8 mouse cellular contexts compared by ENCODE assay signal in the genomic region with DNA sequence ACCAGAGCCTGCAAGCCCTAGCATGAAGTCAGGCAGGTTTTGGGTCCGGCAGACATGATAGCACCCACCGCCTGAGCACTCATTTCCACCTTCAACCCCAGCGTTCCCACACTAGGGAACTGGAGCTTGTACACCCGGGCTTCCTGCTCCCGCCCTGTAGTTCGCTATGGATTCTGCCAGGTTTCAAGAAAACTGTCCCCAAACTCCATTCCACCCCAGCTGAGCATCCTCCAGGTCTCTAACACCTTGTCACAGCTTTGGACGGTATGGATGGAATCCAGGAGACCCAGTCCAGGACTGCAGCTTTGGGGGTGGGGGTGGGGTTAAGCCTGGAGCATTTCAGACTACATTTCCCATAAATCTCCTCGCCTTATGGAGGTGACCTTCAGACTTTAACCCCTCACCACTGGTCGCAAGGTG. TPM values are rescaled to one million over a fixed set of nuclear protein-coding genes. Genes with fewer than 3 reads are reported as not detected.
A peak's percentile ranks its signal among the peaks of the same experiment; 100 is the strongest.
DNase-seq lines count a peak whose midpoint lies in the region; ATAC-seq and TF ChIP-seq lines count a peak whose summit lies in the region.

No protein-coding gene starts in this region.

- intact Hi-C loops in left cerebral cortex, postnatal 25 days (cut with DNase I) = loop anchor here (2.0 kb wide), 1 partner anchor 27 kb away; the partner anchor contains the start of gene Ctsl

- TF ChIP-seq CTCF in small intestine, adult 2 months (IDR thresholded peaks at IDR 0.05; ENCODE audit: extremely low read depth, insufficient read length, insufficient replicate concordance, low read depth, low read length) = no peak

- 2% methylated on average over 9 of the region's 9 CpGs for WGBS in hindbrain, embryonic 16.5 days
- WGBS in small intestine, adult 2 months = 3% methylated on average over 9 of the region's 9 CpGs

- peak overlapping the region; percentile 51 for H3K4me3 ChIP-seq in hindbrain, embryonic 16.5 days (ENCODE audit: low read length)
- H3K4me3 ChIP-seq in small intestine, adult 2 months (ENCODE audit: low read depth, low read length) = peak overlapping the region; percentile 74

- H3K27me3 ChIP-seq in hindbrain, embryonic 16.5 days (replicated peaks; ENCODE audit: control insufficient read depth, insufficient read depth, low read length) = no peaks in the 10 kb centered on the region
- H3K27me3 ChIP-seq in small intestine, adult 2 months (ENCODE audit: control insufficient read depth, insufficient read depth, low read length) = no peaks in the 10 kb centered on the region

- TF ChIP-seq POLR2A in small intestine, adult 2 months (IDR thresholded peaks at IDR 0.05; ENCODE audit: low read depth, low read length) = peak; percentile 26; the same call in 1 of the 2 replicates

- ATAC-seq in hindbrain, embryonic 16.5 days = peak; percentile 94
- peak; percentile 72 for ATAC-seq in megakaryocyte progenitor cell, adult 5-6 weeks (replicated peaks; ENCODE audit: poor library complexity)

- no peaks in the 10 kb centered on the region for H3K9me3 ChIP-seq in hindbrain, embryonic 16.5 days (ENCODE audit: control insufficient read depth, low read length)

- peak; percentile 71 for DNase-seq in R1 (ENCODE audit: low read depth, low spot score)
- peak; percentile 72 for DNase-seq in cerebellum, adult 9-10 months
- peak; percentile 15 to 19 for DNase-seq in frontal cortex, postnatal 25 days (ENCODE audit: low spot score in 2 of 2)
- DNase-seq in left cerebral cortex, postnatal 25 days (ENCODE audit: low spot score in 2 of 2) = peak; percentile 37 to 47
- no peak for DNase-seq in spleen, postnatal 4 days (ENCODE audit: low spot score in 2 of 2)

- peak overlapping the region; percentile 66 for H3K9ac ChIP-seq in hindbrain, embryonic 16.5 days (ENCODE audit: low read depth, low read length)

- H3K4me1 ChIP-seq in hindbrain, embryonic 16.5 days (ENCODE audit: control insufficient read depth, insufficient read depth, low read depth, low read length) = no peaks in the 10 kb centered on the region
- H3K4me1 ChIP-seq in small intestine, adult 2 months (ENCODE audit: control insufficient read depth, insufficient read depth, insufficient read length, low read length) = peaks cover 6% of the 10 kb centered on the region; the same call in 1 of the 2 replicates

- peak overlapping the region; percentile 82 for H3K4me2 ChIP-seq in hindbrain, embryonic 16.5 days (ENCODE audit: low read length)

- H3K27ac ChIP-seq in hindbrain, embryonic 16.5 days (ENCODE audit: low read depth, low read length) = 0 out of 2 replicates have a peak overlapping the region, but pooled peaks have one; percentile 18
- H3K27ac ChIP-seq in small intestine, adult 2 months (ENCODE audit: insufficient read depth, low read depth, low read length) = peak overlapping the region; percentile 43; the same call in 1 of the 2 replicates

- H3K36me3 ChIP-seq in hindbrain, embryonic 16.5 days (ENCODE audit: control insufficient read depth, insufficient read depth, low read length) = no peaks in the 10 kb centered on the region
- H3K36me3 ChIP-seq in small intestine, adult 2 months (ENCODE audit: control insufficient read depth, insufficient read depth, low read length) = no peaks in the 10 kb centered on the region

RNA-seq across cellular contexts. Expression of gene Ctsl, which starts 26.6 kb away (rescaled TPM):
- 185 and 197 TPM in 2 replicates for polyA plus RNA-seq in hindbrain, embryonic 16.5 days (2015; fragmentation: Nextera tagmentation; extraction: Ambion mirVana)
- total RNA-seq in left cerebral cortex, postnatal 25 days (2021) = 100 to 1,000 TPM; 139 to 150 TPM
- 30.9 and 31.8 TPM in 2 replicates for total RNA-seq in megakaryocyte progenitor cell, adult 5-6 weeks (2015)
- 35.4 and 40.8 TPM in 2 replicates for total RNA-seq in megakaryocyte progenitor cell, adult 5-6 weeks (2017)
- polyA plus RNA-seq in small intestine, adult 2 months (2012; rRNA removed) = 17.4 and 17.9 TPM in 2 replicates

RNA-seq across cellular contexts. Expression of gene Aaed1, which starts 31.6 kb away (rescaled TPM):
- polyA plus RNA-seq in hindbrain, embryonic 16.5 days (2015; fragmentation: Nextera tagmentation; extraction: Ambion mirVana) = 12.5 and 15.3 TPM in 2 replicates
- total RNA-seq in left cerebral cortex, postnatal 25 days (2021) = 10 to 100 TPM; 16.8 to 19.2 TPM
- total RNA-seq in megakaryocyte progenitor cell, adult 5-6 weeks (2015) = 19.6 and 20.3 TPM in 2 replicates
- 33.1 and 42.4 TPM in 2 replicates for total RNA-seq in megakaryocyte progenitor cell, adult 5-6 weeks (2017)
- 2.5 and 4.4 TPM in 2 replicates for polyA plus RNA-seq in small intestine, adult 2 months (2012; rRNA removed)

Comparison
In these comparisons a context has a peak if more than half of its experiments do, and no peak if none do; other contexts are left out.
1. DNase-seq: peak in R1 (single experiment), cerebellum, adult 9-10 months (single experiment), frontal cortex, postnatal 25 days (2 of 2) and left cerebral cortex, postnatal 25 days (2 of 2); none in spleen, postnatal 4 days (0 of 2).